Mouse (Mus musculus) ES-E14 (cell line): Measurements from ENCODE around the gene Nup107. TPM values are rescaled to one million over a fixed set of nuclear protein-coding genes. Genes with fewer than 3 reads are reported as not detected.

Experiments
- DNase-seq: peaks from one replicate; pipeline ENCODE4 v3.0.0-alpha.2; 2013; ENCODE audit warnings: low read depth, low spot score
- H3K27ac ChIP-seq: 2 replicates; pipeline ENCODE4 v1.5.1; 2012; ENCODE audit warnings: low read depth, mild to moderate bottlenecking, low read length, moderate library complexity, mixed read lengths; ENCODE audit not compliant: poor library complexity, insufficient read depth, severe bottlenecking
- H3K36me3 ChIP-seq: 2 replicates; pipeline ENCODE4 v1.6.1; 2012; ENCODE audit warnings: mild to moderate bottlenecking, low read length, moderate library complexity, mixed read lengths; ENCODE audit not compliant: control insufficient read depth, poor library complexity, insufficient read depth, severe bottlenecking
- H3K4me1 ChIP-seq, 2 experiments: fragments of 150-350 bp in 1 of 2; sonication (generic) in 1 of 2; 2 replicates each; pipeline ENCODE4 v1.6.1; 2012; ENCODE audit warnings: low read length in 2 of 2, mild to moderate bottlenecking in 1 of 2, mixed read lengths in 1 of 2; ENCODE audit not compliant: control insufficient read depth in 2 of 2, insufficient read depth in 2 of 2, poor library complexity in 1 of 2
- H3K4me3 ChIP-seq, 2 experiments: fragments of 150-350 bp in 1 of 2; sonication (generic) in 1 of 2; 2 replicates each; pipeline ENCODE4 v1.5.1; 2012; ENCODE audit warnings: low read length in 2 of 2, low read depth in 1 of 2, mild to moderate bottlenecking in 1 of 2, mixed read lengths in 1 of 2; ENCODE audit not compliant: insufficient read depth in 1 of 2, poor library complexity in 1 of 2, severe bottlenecking in 1 of 2
- H3K9ac ChIP-seq: 2 replicates; pipeline ENCODE4 v1.6.1; 2012; ENCODE audit warnings: low read depth, mild to moderate bottlenecking, low read length, mixed read lengths; ENCODE audit not compliant: poor library complexity, insufficient read depth, severe bottlenecking
- H3K9me3 ChIP-seq: fragments of 150-350 bp; sonication (generic); 2 replicates; pipeline ENCODE4 v1.6.1; 2012; ENCODE audit warnings: low read depth, mild to moderate bottlenecking, low read length; ENCODE audit not compliant: control insufficient read depth, insufficient read depth
- CHD2 ChIP-seq: IDR thresholded peaks from 2 replicates; pipeline ENCODE4 v1.6.1; 2014; ENCODE audit warnings: mild to moderate bottlenecking, low read depth, low read length, inconsistent platforms
- HCFC1 ChIP-seq: IDR thresholded peaks from 2 replicates; pipeline ENCODE4 v1.6.1; 2012; ENCODE audit warnings: low read length, inconsistent platforms, borderline replicate concordance; ENCODE audit not compliant: insufficient read depth
- MAFK ChIP-seq: IDR thresholded peaks from 2 replicates; pipeline ENCODE4 v1.6.1; 2014; ENCODE audit warnings: mild to moderate bottlenecking, low read depth, low read length, inconsistent platforms; ENCODE audit not compliant: insufficient read depth
- ZC3H11A ChIP-seq: IDR thresholded peaks from 2 replicates; pipeline ENCODE4 v1.6.1; 2012; ENCODE audit warnings: low read depth, mild to moderate bottlenecking, inconsistent platforms, low read length, borderline replicate concordance
- ZNF384 ChIP-seq: IDR thresholded peaks from 2 replicates; pipeline ENCODE4 v1.6.1; 2012; ENCODE audit warnings: low read depth, low read length, inconsistent platforms
- in situ Hi-C, 2 experiments: fragments of 600-800 bp; cut with MboI; formaldehyde crosslinking; loops; one replicate each; pipeline ENCODE4 v1.15.1; 2025; ENCODE audit warnings: low sequenced_read_pairs in 2 of 2, inconsistent platforms in 1 of 2; ENCODE audit not compliant: unreplicated experiment in 2 of 2
- total RNA-seq: library from RNA; depleted of rRNA; stranded (reverse); fragments of 300-350 nt; gene quantifications from 2 replicates; pipeline ENCODE4 v1.2.3, GENCODE M21; 2012

The Nup107 gene
- total RNA-seq, 1 experiment = 80.8 TPM

DNA sequence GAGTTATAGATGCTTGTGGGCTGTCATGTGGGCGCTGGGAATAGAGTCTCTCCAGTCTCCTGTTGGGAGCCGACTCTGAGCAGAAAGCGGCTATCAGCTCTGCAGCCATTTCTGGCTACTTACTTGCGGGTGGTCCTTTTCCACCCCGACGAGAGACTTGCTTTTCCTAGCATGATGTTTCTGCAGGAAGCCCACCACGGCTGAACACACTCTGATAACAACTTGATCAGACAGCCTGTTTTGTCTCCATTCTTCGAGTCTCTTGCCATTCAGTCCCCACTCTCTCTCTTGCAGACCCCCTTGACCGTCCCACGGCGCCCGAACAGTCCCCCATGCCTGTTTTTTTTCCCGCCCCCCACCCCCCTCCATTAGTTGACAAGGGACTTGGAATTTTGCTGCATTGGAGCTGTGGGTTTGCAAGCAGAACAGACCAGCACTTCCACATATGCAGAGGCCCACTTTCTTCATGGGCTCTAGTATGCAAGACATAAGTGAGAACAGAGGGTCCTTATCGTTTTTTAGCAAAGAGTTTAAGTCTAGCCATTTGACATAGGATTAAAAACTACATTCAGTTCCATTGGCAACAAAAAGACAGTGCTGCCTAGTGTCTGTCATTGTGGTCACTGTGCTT, 59.4 kb downstream of the Nup107 start:
- TF ChIP-seq CHD2 = no peak
- TF ChIP-seq MAFK = no peak
- TF ChIP-seq HCFC1 = no peak
- no peak for TF ChIP-seq ZC3H11A
- no peak for TF ChIP-seq ZNF384
- H3K36me3 ChIP-seq = peaks cover 11% of the 10 kb centered on the region; the same call in 1 of the 2 replicates
- H3K9me3 ChIP-seq = no peaks in the 10 kb centered on the region
- peaks cover 0 to 2% of the 10 kb centered on the region in 2 experiments; a peak in 1 of 4 replicates for H3K4me1 ChIP-seq
- no peak for DNase-seq
- in situ Hi-C loops = no loop called here
- no peak overlapping the region for H3K4me3 ChIP-seq
- H3K9ac ChIP-seq = no peak overlapping the region
- no peak overlapping the region for H3K27ac ChIP-seq

- no peaks in the 10 kb centered on the region for H3K9me3 ChIP-seq
- peaks cover 0 to 2% of the 10 kb centered on the region in 2 experiments; a peak in 1 of 4 replicates for H3K4me1 ChIP-seq
- no peak overlapping the region for H3K4me3 ChIP-seq
- TF ChIP-seq HCFC1 (no peak), ZC3H11A (no peak), ZNF384 (no peak), CHD2 (no peak)
- DNase-seq = no peak
- peaks cover 10% of the 10 kb centered on the region; the same call in 1 of the 2 replicates for H3K36me3 ChIP-seq
- in situ Hi-C loops = no loop called here
- no peak overlapping the region for H3K27ac ChIP-seq
- H3K9ac ChIP-seq = no peak overlapping the region
These were observed 60.3 kb downstream of the Nup107 start for GRCm38 (mm10) chr10:117732184-117732583.

- H3K36me3 ChIP-seq = peaks cover 4% of the 10 kb centered on the region; the same call in 1 of the 2 replicates
- H3K4me1 ChIP-seq = peaks cover 0 to 2% of the 10 kb centered on the region in 2 experiments; a peak in 1 of 4 replicates
- no peak for DNase-seq
- H3K27ac ChIP-seq = no peak overlapping the region
- H3K4me3 ChIP-seq = no peak overlapping the region
- in situ Hi-C loops = no loop called here
- H3K9me3 ChIP-seq = no peaks in the 10 kb centered on the region
- TF ChIP-seq ZC3H11A (peak; percentile 66), HCFC1 (no peak)
- H3K9ac ChIP-seq = no peak overlapping the region
These were observed 61.0 kb downstream of the Nup107 start for GRCm38 (mm10) chr10:117731244-117732101.

DNA sequence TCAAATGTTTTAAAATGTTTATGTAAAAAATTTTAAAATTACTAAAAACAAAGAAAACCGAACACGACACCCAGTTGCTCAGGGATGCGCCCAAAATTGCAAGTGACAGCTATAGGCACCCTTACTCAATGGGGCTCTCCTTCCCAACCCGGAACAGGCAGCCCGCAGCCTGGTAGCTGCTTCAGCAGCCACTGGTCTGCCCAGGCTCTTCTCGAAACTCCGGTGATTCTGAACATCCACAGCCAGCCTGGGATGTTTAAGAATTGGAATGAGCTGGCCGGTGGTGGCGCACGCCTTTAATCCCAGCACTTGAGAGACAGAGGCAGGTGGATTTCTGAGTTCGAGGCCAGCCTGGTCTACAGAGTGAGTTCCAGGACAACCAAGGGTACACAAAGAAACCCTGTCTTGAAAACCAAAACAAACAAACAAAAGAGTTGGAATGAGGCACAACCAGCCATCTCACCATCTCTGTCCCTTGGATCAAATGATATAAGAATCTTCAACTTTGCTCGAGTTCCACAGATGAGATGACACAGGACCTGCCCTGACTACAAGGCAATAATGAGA, 61.8 kb downstream of the Nup107 start:
- H3K36me3 ChIP-seq = no peaks in the 10 kb centered on the region
- H3K27ac ChIP-seq = no peak overlapping the region
- no peak for TF ChIP-seq HCFC1
- TF ChIP-seq CHD2 = no peak
- no peak for TF ChIP-seq ZC3H11A
- no peak for TF ChIP-seq ZNF384
- no peak for TF ChIP-seq MAFK
- DNase-seq = no peak
- H3K9ac ChIP-seq = no peak overlapping the region
- H3K4me3 ChIP-seq = no peak overlapping the region
- in situ Hi-C loops = no loop called here
- H3K9me3 ChIP-seq = no peaks in the 10 kb centered on the region
- peaks cover 0 to 2% of the 10 kb centered on the region in 2 experiments; a peak in 1 of 4 replicates for H3K4me1 ChIP-seq
